Mouse (Mus musculus): ENCODE data around the gene Shank2.

Shank2 gene

DNA sequence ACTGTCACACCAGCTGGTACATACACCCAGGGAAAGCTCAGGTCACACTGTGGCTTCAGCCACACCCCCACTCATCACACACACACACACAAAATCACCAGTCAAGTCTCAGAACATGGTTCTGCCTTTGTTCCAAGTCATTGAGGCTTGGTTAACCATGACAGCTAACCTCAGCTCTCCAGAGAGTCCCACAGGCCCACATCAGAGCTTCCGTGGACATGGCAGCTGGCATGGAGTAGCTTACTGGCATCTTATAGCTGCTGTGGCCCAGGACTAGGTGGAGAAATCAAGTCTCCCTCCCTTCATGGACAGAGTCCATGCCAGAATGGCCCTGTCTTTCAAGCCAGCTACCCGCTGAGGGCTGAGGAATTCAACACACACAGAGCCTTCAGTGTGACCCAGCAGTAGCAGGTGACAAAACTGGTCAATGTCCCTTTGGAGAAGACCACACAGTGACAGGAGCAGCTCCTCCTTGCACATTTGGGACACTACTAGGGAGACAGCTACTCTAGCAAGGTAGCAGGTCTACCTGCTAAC lies 406.8 kb downstream of the Shank2 start:
- intact Hi-C loops (cut with DNase I) = no loop called here

DNA sequence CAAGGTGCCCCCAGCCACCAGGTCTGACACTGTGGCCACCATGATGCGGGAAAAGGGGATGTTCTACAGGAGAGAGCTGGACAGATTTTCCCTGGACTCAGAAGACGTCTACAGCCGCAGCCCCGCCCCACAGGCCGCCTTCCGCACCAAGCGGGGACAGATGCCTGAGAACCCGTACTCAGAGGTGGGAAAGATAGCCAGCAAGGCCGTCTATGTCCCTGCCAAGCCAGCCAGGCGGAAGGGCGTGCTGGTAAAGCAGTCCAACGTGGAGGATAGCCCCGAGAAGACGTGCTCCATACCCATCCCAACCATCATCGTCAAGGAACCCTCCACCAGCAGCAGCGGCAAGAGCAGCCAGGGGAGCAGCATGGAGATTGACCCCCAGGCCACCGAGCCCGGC lies 408.0 kb downstream of the Shank2 start:
- intact Hi-C loops (cut with DNase I) = no loop called here

DNA sequence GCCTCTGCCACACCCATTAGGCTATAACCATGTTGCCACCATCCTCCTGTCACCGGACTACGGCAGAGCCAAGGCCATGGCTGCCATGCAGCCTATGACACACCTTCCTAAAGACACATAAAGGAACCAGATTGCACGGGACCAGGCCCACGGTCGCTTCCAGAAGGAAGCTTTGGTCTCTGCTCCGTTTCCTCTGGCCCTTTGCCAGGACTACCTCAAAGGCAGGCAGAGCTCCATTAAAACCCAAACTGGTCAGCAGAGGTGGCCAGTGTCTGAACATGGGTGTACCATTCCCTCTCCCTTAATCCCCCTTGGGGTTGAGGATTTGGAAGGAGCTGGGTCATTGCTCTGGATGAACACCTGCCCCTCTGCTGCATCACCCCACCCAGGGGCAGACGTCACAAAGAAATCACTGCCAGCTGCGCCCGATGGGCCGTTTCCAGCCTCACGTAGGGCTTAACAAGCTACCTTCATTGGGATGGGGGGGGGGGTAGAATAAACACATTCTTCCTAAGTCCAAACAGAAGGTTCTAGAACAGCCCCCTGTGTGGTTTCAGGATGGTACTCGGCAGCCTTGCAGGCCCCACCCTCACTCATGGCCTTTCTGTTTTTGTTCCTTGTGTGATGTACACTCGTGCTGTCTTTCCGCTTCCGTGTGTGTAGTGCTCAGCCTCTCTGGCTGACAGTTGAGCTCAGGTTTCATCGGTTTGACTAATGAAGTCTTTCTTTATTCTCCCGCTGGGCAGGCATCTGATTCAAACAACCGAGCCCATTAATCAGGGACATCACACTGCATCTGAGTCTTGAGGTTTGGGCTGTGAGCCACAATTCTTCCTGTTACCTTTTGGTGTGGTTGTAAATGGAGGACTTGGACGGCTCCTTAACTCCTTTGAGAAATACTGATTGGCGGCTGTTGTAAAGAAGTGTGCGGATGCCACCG lies 410.5 kb downstream of the Shank2 start:
- intact Hi-C loops (cut with DNase I) = no loop called here

DNA sequence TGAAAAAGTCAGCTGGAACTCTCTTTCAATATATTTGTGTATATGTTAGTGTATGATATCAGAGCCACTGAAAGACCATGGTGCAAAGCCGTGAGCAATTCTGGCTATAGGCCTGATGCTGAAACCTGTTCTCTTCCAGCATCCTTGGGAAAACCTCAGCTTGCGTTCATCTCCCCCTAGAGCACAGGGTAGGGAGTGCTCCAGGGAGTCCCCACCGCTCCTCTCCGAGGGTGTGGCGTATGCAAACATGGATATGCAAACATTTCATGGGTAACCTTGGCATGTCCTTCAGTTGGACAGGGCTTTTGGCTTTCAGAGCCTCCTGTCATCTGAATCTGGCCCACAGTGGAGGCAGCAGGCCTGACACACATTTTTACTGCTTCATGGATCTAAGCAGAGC lies 412.9 kb downstream of the Shank2 start:
- intact Hi-C loops (cut with DNase I) = no loop called here

DNA sequence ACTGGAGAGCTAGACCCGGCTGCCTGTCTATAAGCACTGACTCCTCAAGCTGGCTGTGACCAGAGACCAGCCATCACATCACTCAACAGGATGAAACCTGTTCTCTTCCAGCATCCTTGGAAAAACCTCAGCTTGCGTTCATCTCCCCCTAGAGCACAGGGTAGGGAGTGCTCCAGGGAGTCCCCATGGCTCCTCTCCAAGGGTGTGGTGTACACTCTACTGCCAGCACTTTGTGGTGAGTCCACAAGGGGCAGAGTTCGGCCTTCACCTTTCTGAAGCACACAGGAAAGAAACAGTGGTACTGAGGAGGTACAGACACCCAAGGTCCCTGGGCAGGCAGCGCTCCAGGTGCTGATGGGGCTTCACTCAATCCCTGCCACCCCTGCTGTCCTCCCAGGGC lies 414.1 kb downstream of the Shank2 start:
- intact Hi-C loops (cut with DNase I) = no loop called here

DNA sequence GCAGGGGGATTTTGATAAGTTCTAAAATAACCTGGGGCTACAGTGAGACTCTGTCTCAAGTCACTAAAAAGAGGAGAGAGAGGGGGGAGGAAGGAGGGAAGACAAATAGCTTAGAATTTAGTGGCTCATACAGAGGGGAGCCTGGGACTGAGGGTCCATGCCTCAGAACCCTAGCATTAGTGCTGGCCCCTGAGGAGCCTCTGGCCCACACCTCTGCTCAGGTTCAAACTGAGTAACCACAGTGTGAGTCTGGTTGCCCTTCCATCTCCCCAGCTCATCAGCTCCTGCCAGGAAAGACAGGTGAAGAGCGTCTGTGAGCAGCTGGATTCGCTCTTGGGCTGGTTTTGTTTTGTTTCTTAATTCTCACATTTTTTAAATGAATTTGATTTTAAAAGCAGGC lies 415.5 kb downstream of the Shank2 start:
- intact Hi-C loops (cut with DNase I) = no loop called here

DNA sequence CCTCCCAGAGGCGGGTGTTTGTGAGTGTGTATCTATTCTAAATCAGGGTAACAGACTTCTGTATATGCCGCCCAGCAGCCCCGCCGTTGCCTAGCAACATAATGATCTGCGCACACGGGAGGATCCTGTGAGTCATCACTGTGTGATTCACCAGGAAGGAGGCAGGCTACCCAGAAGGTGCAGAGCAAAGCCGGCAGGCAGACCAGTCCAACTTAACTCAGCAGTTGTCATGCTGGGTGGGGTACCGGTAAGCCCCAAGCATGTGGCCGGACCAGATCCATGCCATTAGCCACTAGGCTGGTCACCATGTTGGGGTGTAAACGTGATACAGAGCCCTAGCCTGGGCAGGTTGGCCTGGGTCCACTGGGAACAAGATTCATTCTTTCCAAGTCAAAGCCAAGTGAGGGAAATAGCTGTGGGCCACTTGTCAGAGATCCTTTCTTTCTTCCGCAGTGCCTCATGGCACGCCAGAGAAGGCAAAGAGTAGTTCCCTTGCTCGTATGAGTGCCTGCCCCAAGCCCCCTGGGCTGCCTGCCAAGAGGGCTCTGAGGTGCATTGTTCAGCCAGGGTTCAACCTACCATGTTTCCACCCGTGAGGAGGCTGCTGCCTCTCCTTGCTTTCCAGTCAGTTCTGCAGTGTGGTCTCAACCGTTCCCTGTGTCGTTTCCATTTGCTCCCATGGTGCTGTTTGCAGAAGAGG lies 416.1 kb downstream of the Shank2 start:
- intact Hi-C loops (cut with DNase I) = no loop called here

DNA sequence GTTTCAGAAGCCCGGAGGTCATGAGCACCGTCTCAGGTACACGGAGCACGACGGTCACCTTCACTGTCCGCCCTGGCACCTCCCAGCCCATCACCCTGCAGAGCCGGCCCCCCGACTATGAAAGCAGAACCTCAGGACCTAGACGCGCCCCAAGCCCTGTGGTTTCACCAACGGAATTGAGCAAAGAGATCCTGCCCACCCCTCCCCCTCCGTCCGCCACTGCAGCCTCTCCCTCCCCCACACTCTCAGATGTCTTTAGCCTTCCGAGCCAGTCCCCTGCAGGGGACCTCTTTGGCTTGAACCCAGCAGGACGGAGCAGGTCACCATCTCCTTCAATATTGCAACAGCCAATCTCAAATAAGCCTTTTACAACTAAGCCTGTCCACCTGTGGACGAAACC lies 418.8 kb downstream of the Shank2 start:
- intact Hi-C loops (cut with DNase I) = loop anchor here (10.0 kb wide), 1 partner anchor 336 kb away; no protein-coding TSS in a partner anchor

DNA sequence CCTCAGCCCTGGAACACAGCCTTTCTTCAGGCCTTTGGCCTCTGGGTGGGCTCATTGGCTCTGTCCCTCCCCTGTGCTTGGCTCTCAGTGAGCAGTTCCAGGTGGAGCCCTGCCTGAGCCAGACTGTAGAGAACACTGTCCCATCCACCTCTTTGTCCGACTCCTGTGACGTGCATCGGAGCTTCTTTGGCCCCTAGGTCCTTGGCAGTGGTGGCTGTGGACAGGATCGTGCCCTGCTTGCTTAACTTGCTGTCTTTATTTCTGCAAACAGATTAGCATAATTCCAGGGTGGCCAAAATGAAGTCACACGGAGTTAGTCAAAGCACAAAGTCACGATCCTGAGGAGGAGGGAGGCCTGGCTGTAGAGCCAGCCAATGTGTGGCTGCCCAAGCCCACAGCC lies 419.8 kb downstream of the Shank2 start:
- intact Hi-C loops (cut with DNase I) = loop anchor here (10.0 kb wide), 1 partner anchor 337 kb away; no protein-coding TSS in a partner anchor

DNA sequence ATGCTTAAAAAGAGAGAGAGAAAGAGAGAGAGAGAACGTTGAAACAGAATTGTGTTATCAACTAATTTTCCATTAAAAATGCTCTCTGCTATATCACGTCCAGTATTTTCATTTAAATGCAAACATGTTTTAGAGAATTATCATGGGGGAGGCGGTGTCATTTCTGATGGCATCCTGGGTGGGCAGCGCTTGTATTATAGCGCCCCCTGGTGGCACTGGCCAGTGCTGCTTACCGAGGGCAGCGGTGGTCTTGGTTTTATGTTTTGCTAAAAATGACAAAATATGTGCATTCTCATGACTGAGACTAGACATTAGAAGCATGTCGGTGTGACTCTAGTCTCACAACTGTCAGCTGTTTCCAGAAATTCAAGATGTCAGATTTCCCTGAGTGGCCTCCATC lies 424.2 kb downstream of the Shank2 start:
- intact Hi-C loops (cut with DNase I) = loop anchor here (1.0 to 10.0 kb wide), 2 partner anchors 209 to 341 kb away; no protein-coding TSS in a partner anchor

DNA sequence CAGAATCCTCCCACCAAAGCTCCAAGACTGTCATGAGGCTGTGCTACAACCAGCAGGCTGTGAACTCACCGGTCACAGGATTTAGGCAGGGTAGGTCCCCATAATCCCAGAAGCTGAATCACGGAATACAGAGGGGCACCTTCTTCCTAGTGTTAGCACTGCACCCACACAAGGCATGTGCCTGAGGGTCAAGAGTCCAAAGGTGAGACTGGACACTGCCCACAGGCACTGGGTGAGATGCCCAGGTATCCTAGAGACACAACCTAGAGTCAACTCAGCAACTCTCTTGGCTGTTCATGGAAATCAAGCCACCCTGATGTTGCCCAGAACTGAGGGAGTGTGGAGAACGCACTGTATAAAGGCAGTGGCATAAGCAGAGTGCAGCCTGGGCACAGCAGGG lies 424.9 kb downstream of the Shank2 start:
- intact Hi-C loops (cut with DNase I) = loop anchor here (1.0 to 10.0 kb wide), 2 partner anchors 209 to 342 kb away; no protein-coding TSS in a partner anchor

DNA sequence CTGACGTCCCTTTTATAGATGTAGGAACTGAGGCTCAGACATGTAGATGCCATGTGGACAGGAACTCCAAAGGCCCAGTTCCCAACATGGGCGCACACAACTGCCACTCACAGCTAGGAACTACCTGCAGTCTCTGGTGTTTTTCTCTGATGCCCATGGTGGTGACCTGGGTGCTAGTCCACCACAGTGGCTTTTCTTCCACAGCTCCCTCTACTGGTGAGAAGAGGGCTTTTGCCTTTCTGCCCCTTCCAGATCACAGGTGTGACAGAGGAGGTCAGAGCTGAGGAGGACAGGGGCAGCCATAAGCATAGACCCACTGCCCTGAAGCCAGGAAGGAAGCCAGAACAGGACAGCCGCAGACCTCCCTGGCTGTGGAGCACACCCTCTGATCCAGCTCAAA lies 425.7 kb downstream of the Shank2 start:
- intact Hi-C loops (cut with DNase I) = loop anchor here (10.0 kb wide), 1 partner anchor 343 kb away; no protein-coding TSS in a partner anchor

DNA sequence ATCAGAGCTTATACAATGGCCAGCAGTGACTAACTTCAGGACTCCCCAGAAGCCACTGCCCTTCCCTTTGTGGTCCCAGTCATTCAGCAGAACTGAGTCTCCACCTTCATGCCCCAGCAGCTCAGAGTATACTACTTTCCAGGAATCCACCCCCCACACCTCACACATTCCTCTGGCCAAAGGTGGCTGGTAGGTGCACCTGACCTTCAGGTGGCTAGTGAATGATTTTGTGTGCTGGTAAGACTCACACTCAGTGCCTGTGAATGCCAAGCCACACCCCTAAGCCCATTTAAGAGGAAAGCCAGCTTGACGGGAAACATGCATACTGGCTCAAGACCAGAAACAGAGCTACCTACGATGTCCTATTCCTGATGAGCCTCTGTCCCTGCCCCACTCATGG lies 431.2 kb downstream of the Shank2 start:
- intact Hi-C loops (cut with DNase I) = no loop called here

DNA sequence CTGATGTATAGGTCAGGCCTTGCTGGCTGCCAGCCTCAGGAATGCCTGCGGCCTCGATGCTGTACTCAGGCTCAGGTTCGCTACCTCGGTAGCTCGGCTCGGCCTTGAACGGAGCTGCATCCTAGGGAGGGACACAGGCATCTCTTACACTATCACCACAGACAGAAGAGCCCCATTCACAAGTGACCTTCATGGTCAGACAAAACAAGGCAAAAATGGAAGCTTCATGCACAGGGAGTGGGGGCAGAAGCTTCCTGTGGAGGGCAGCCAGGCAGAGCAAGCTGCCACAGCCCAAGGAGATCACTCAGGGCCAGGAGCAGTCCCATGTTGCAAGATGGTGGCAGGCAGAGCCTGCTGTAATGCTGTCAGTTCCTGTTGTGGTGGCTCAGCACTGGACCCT lies 437.1 kb downstream of the Shank2 start:
- intact Hi-C loops (cut with DNase I) = no loop called here

DNA sequence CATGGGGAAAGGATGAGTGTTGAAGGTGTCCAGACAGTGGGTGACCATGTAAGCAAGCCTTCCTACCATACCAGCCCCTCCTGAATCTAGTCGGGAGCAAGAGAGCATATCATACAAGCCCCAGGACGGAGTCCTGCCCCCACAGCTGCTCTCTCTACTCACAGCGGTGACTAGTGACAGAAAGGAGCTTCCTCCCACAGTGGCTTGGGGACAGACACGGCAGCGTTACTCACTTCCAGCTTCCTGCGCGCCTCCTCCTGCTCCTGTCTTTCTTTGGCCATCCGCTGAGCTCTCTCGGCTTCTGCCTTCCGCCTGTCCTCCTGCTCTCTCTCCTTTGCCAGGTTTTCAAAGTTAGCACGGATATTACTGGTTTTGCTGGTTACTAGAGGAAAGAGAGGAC lies 439.7 kb downstream of the Shank2 start:
- intact Hi-C loops (cut with DNase I) = no loop called here

DNA sequence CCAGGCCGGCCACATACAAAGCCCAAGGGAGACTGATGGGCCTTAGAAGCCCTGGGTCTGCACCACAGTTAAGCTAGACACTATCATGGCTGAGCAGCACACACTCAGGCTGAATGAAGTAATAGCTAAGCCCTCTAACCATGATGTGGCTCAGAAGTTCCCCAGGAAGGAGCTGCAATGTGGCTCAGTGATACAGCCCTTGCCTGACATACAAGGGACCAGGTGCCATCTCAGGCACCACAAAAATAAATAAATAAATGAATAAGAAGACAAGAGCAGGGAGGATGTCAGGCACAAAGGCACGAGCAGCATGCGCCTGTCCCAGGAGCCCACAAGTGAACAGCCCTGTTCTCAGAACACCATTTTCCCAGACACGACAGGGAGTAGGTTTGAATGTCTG lies 440.2 kb downstream of the Shank2 start:
- intact Hi-C loops (cut with DNase I) = no loop called here

DNA sequence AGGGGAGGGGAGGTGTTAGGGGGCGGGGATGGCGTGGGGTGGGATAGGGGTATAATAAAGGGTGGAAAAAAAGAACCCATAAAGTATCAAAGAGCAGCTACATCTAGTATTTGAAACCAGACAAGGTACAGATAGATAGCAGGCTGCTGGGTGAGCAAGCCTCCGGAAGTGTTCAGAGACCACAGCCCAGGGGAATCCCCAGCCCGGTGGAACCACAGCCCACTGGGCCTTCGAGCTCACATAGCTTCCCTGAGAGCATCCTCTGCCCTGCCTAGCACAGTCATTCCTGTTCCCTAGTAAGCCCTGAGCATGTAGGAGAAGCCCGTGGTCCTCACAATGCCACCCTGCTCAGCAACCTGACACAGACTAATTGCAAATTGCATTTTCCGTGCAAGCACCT lies 443.1 kb downstream of the Shank2 start:
- intact Hi-C loops (cut with DNase I) = no loop called here

DNA sequence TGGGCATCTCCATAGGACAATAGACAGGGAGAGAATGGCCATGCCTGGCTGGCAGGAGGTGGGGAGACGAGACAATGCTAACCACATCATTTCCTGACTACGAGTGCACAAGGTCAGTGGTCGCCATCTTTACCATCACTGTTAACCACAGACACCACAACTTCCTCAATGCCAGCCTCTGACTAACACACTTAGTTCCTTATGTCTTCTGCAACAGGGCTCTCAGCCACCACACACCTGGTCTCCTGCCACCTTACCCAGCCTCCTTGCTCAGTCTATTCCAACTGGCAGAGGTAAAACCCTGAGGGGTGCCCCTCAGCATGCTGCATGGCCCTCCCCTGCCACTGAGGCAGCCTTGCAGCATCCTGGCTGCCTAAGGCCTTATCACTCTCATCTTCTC lies 445.4 kb downstream of the Shank2 start:
- intact Hi-C loops (cut with DNase I) = no loop called here

DNA sequence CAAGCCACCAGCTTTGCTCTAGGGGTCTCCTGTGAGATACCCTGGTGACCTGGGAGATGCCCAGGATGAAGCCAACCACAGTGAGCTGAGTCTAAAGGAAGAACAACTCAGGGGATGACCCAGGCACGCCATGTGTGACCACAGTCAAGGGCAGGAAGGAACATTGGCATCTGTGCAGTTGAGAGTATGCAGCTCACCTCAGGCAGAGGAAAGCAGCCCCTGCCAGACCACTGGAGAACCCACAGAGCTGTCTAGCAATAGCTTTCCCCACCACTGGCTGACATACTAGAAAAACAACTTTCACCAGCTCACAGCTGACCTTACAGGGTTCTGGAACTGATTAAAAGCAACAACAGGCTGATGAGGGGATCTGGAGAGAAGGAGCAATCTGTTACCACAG lies 446.5 kb downstream of the Shank2 start:
- intact Hi-C loops (cut with DNase I) = no loop called here

DNA sequence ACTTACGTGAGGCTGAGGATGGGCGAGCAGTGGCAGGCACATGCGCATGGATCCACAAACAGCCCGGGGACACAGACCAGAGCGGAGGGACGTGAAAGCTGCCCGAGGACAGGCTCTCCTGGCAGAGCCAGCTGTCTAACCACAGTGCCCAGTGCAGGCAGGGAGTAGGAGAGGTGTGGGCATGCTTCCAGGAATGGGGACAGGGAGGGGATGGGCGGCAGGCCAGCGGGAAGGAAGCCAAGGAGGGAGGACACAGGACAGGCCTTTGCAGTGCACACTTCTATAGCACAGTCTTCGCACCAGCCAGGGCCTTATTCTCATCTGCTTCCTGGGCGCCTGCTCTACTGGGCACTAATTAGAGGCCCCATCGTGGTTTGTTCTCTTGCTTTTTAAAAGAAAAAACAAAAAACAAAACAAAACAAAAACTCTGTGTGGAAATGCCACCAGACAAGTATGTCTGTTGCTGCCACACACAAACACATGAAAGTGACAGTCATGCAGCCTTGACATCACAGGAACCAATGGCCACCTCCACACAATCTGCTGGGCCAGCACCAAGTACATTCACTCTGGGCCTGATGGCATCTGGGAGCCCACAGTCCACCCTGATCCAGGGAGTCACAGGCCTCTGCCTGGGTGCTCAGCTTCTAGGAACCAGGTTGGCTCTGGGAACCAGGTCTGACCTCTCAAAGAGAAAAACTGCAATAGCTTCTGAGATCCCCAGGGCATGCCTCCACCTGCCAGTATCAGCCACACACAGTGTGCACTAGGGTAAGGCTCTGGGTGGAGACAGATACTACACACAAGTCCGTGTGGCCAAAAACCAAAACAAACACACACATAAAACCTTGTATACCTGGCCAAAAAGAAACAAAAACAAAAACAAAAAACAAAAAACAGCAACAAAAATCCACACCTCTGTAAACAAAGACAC lies 448.2 kb downstream of the Shank2 start:
- intact Hi-C loops (cut with DNase I) = no loop called here

DNA sequence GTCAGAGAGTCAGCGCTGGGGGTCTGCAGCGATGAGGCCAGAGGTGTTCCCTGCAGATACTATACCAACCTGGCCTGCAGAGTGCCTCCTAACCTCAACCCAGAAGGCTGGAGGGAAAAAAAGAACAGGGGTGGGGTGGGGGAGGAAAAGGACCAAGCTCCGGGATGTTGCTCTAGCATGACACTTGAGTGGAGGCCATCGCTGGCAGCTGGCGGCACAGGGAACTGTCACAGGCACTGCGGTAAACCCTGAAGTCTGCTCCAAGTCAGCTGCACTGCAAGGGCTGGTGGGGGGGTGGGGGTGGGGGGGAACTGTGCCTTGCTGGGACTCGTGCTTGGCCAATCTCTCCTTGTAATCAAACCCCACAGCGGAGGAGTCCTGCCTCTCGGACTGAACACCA lies 448.9 kb downstream of the Shank2 start:
- intact Hi-C loops (cut with DNase I) = no loop called here
